Mouse (Mus musculus) heart, adult 18-20 months (tissue): ENCODE results near the gene Mthfd1l. TPM values are rescaled to one million over a fixed set of nuclear protein-coding genes. Genes with fewer than 3 reads are reported as not detected.
"Not testable (repeated sequence)": the region's sequence is repeated elsewhere in the genome, so short reads cannot be mapped to it uniquely, and the experiment has no call there.

Experiments used
- DNase-seq, 2 experiments: peaks; one replicate each; pipeline ENCODE4 v3.0.0; 2021 to 2022; ENCODE audit warnings: mixed read lengths in 1 of 2
- total RNA-seq, 2 experiments: library from RNA; stranded (reverse); gene quantifications; 2 replicates each; pipeline ENCODE4 v1.2.3; 2021

Gene Mthfd1l
- total RNA-seq, 2 experiments from 2014 or later = 0.69 to 0.90 TPM

DNA sequence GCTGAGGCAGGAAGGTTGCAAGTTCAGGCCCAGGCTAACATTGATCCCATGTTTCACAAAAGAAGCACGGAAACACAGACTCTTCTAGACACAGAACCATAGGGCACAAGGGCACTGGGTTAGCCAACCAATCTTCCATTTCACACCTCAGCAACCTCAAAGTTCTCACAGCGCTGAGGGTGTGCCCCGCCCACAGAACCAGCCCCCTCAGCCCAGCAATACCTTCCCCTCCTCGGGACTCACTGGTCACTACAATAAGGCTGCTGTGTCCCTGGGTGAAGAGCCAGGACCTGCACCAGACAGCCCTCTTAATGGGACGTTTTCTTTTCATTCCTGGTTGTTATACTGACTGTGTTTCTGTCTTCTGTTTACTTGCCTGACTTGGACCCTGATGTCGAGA is 181.1 kb downstream of the Mthfd1l start:
- no peak for DNase-seq

- DNase-seq = peak; percentile 49 to 58
Measured at GRCm38 (mm10) chr10:4155521-4155920, 182.6 kb downstream of the Mthfd1l start.

DNA sequence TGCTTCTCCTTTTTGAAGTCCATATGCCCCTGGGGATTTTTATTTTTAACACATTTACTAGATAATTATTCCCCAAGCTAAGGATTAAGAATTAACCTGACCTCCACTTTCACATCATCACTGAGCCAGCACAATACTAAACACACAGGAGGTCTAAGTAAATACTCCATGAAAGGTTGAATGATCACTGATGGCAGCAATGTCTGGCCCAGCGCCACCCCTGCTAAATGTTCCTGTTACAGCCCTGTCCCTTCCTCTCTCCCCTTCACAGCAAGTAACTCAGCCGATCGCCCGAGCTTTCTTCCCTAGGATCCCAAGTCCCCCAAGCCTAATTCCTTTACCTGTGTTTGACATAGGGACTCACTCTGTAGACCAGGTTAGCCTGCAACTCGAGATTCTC is 185.6 kb downstream of the Mthfd1l start:
- no peak for DNase-seq

GRCm38 (mm10) chr10:4159541-4160090 is 186.7 kb downstream of the Mthfd1l start:
- DNase-seq = no peak

DNA sequence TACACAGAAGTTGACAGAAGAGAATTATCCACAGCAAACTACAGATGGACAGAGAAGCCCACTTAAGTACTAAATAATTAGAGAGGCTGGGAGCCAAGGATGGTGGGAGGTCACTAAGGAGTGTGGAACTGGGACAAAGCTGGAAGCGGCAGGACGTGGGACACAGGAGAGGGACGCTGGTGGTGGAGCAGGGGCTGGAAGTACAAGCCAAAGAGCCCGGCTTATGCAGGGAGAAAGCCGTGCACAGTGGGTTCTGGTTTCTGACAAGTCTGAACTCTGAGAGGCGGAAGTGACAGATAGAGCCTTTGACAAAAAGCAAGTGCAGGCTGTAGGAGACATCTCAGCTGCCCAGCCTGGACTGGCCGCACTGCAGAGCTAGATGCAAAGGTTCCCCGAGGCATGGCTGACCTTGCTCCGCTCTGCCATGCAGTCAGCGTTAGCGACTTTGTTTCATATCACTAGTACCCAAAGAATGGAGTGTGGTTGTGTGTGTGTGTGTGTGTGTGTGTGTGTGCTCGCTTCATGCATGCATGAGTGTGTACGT is 187.4 kb downstream of the Mthfd1l start:
- no peak for DNase-seq

DNA sequence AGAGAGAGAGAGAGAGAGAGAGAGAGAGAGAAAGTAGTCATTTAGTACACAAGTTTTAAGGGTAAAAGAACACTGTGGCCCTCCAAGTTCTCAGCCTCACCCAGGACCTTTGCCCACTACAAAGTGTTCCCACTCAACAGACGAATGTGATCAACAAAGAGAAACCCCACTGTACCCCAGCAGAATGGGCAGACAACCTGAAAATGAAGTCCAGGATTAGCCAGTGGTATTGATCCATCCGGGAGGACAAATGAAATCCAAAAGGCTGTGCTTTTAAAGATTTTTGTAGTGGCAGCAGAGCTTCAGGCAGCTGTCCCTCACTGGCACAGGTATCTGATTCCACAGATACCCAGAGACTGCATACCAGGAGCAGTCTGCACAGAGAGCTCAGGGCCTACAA is 189.1 kb downstream of the Mthfd1l start:
- DNase-seq = no peak

DNA sequence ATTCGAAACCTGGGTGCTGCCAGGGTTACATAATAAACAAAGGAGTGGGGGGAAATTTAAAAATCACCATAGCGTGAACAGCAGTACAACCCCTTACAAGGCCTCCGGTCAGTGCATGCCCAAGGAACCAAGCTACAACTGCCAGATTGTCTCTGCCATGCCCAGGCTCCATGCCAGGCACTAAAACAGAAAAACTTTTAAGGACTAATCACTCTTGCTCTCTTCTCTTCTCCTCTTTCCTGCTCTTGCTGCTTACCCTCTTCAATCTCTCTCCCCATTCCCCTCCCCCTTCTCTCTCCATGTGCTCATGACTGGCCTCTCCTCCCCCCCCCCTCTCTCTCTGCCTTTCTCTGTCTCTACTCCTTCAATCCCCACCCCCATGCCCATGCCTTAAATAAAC is 190.1 kb downstream of the Mthfd1l start:
- no peak for DNase-seq

- peak in 1 of 2 experiments; percentile 47 for DNase-seq
Measured at GRCm38 (mm10) chr10:4164681-4165080, 191.8 kb downstream of the Mthfd1l start.

DNA sequence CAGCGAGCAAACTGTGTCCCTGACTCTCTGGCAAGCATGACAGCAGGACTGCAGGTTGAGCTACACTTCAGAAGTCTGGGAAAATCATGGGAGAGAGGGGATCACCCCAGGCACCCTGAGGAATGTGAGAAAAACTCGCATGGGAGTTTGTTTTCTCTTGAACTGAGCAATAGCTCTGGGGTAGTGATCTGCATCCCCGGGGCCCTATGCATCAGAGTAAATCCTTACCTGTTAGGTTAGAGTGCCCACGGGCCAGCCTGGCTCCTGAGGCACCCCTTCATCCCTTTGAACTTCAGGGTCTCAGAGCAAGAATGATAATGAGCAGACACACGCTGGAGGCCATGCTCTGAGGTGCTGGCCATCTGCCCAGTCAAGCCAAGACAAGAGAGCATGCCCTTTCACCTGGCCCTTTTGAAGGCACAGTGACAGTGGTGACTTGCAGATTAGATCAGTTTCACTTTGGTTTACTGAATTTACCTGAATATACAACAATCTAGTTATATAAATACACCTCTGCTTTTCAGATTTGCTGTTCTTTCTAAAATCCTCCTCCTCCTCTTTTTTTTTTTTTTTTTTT is 195.4 kb downstream of the Mthfd1l start:
- no peak for DNase-seq

DNA sequence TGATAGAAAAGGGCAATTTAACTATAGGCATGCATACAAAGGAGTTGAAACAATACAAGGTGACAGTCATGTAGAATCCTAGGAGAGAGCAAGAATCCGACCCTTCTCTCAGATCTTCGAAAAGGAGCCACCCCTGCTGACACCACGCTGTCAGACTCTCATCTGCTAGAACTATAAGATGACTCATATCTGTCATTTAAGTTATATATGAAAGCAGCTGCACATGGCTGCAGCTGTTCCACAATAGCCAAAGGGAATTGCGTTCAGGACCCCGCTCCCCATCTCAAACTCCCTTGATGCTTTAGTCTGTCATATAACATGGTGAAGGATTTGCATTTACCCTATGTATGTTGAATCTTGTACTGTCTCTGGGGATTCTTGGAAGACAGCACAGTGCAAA is 201.3 kb downstream of the Mthfd1l start:
- no peak for DNase-seq

GRCm38 (mm10) chr10:4174717-4175116 is 201.8 kb downstream of the Mthfd1l start:
- no peak for DNase-seq

GRCm38 (mm10) chr10:4177285-4177684 is 204.4 kb downstream of the Mthfd1l start:
- no peak for DNase-seq

DNA sequence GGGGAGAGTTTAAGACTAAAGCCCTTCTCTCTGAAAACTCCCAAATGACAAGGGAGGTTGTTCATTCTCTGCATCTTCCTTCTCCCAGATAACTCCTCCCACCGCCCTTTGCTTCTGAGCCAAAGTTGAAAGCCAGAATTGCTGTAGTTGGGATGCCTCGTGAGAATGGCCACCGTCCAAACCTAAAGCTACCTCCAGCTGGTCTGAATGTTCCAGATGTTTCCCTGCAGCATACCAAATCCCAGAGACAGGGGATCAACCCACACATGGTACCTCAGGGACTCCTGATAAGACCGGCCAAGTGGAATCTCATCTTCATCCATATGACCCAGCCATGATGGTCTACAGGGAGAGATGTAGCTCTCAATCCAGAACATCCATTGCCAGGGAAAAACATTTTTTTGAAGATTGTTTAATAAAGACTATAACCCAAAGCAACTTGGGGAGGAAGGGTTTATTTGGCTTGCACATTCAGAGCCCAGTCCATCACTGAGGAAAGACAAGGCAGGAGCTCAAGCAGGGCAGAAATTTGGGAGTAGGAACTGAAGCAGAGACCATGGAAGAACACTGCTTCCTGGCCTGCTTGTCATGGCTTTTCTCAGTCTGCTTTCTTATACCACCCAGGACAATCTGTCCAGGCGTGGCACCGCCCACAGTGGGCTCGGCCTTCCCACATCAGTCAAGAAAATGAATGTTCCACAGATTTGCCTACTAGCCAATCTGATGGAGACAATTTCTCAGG is 206.3 kb downstream of the Mthfd1l start:
- peak; percentile 62 to 75 for DNase-seq

DNA sequence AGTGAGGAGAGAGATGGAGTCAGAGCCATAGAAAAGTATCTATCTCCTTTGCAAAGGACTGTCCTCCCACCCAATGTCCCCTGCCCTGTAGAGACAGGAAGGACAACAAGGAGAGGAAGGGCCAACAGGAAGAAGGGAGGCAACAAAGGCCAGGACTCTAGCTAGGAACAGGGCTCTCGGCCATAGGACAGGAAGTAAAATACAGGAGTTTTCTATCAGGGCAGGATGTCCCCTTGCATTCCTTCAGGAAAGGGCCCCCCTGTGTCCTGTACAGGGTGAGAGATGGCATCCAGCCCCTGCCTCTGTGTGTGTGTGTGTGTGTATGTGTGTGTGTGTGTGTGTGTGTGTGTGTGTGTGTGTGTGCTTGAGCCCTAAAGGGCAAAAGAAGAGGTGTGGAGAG is 209.0 kb downstream of the Mthfd1l start:
- DNase-seq = peak in 1 of 2 experiments; percentile 30

DNA sequence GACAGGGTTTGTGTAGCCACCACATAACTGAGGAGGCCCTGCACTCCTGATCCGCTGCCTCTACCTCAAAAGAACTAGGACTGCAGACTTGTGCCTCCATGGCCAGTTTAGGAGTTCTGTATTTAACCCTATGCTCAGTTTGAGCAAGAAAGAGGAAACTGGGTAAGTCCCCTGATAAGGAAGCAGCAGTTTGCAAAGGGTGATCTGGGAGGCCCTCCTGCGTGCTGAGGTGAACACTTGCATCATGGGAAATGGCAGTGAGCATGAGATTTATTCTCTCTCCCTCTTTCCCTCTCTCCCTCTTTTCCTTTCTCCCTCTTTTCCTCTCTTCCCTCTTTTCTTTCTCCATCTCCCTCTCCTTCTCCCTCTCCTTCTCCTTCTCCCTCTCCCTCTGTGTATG is 209.5 kb downstream of the Mthfd1l start:
- DNase-seq = no peak

- peak; percentile 72 to 79 for DNase-seq
Measured at GRCm38 (mm10) chr10:4188614-4189402, 215.9 kb downstream of the Mthfd1l start.

GRCm38 (mm10) chr10:4189422-4189821 is 216.5 kb downstream of the Mthfd1l start:
- DNase-seq = no peak

- DNase-seq = no peak
Measured at GRCm38 (mm10) chr10:4198978-4199377, 226.1 kb downstream of the Mthfd1l start.

DNA sequence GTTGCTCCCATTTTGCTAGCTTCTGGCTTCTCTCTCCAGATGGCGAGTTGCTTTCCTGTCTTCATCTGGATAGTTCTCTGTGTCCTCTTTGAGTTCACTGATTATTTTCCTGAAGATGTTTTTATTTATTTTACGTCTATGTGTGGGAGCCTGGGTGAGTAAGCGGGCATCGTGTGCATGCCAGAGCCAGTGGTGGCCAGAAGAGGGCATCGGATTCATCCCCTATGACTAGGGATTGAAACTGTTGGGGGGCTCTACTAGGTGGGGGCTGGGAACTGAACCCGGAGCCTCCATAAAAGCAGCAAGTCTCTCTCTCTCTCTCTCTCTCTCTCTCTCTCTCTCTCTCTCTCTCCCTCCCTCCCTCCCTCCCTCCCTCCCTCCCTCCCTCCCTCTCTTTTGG is 227.0 kb downstream of the Mthfd1l start:
- DNase-seq = no peak

DNA sequence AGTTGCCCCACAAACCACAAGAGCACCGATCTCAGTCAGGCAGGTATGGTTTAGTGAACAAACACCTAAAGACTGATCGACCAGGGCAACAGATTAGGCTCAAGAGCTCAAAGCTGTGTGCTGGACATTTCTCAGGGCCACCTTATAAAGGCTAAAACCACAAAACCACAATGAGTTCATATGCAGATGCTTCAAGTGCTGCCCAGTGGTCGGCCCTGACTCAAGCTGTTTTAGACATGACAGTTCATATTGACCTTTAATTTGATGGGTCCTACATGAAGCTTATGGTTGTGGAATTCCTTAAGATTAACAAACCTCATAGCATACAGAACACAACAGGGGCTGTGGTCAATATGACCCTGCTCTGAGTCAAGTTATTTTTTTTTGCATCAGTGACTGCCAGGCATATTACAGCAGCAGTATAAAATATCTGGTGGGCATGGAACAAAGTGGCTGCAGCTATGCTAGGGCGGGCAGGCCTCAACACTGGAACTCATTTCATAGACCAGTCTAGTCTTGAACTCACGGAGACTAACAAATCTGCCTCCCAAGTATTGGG is 227.7 kb downstream of the Mthfd1l start:
- no peak for DNase-seq

GRCm38 (mm10) chr10:4201141-4201540 is 228.2 kb downstream of the Mthfd1l start:
- no peak for DNase-seq

DNA sequence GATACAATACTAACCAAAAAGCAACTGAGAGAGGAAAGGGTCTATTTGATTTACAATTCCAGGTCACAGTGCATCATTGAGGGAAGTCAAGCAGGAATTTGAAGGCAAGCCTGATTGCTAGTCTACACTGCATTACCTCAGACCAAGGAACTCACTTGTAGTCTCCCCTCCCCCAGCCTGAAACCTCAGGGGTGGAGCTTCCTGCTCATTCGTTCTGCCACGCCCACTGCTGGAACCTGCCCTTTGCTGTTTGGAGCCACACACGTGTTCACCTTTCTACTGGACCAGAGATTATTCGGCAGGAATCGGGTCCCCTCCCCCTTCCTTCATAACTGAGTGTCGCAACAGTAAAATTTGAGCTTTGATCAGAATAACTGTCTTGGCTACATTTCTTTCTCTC is 230.7 kb downstream of the Mthfd1l start:
- DNase-seq = not testable (repeated sequence)
